Mouse (Mus musculus) cerebellum, adult 2 months (tissue): ENCODE results near the gene Cnot3. TPM values are rescaled to one million over a fixed set of nuclear protein-coding genes. Genes with fewer than 3 reads are reported as not detected.

Experiments used
- DNase-seq, 2 experiments: peaks; one replicate each; pipeline ENCODE4 v3.0.0; 2021
- H3K27ac ChIP-seq: fragments of 200-500 bp; 2 replicates; pipeline ENCODE4 v1.5.1; 2012; ENCODE audit warnings: low read length, control low read depth, inconsistent platforms; ENCODE audit not compliant: insufficient read depth
- H3K27me3 ChIP-seq: fragments of 200-500 bp; 2 replicates; pipeline ENCODE4 v1.6.1; 2012; ENCODE audit warnings: inconsistent platforms, mild to moderate bottlenecking, low read length, moderate library complexity; ENCODE audit not compliant: control insufficient read depth, insufficient read depth
- H3K4me1 ChIP-seq: fragments of 200-500 bp; 2 replicates; pipeline ENCODE4 v1.6.1; 2011; ENCODE audit warnings: low read length; ENCODE audit not compliant: control insufficient read depth, insufficient read depth
- H3K4me3 ChIP-seq: fragments of 200-500 bp; replicated peaks from 2 replicates; pipeline ENCODE3; 2011; ENCODE audit warnings: mild to moderate bottlenecking, low read depth, low read length, control low read depth; ENCODE audit not compliant: insufficient read depth
- CTCF ChIP-seq: fragments of 200-500 bp; IDR thresholded peaks from 2 replicates; pipeline ENCODE4 v1.5.1; 2011; ENCODE audit warnings: low read depth, mild to moderate bottlenecking, control low read depth, low read length, moderate library complexity, borderline replicate concordance; ENCODE audit not compliant: insufficient read depth
- POLR2A ChIP-seq: fragments of 200-500 bp; IDR thresholded peaks from 2 replicates; pipeline ENCODE4 v1.6.1; 2011; ENCODE audit warnings: low read length, control low read depth, borderline replicate concordance; ENCODE audit not compliant: insufficient read depth
- WGBS: fragments of 180-500 bp; shearing (Covaris S2); methylation state at CpG from one replicate; pipeline ENCODE4 v1.1.7; 2018; 5-methylcytosine and 5-hydroxymethylcytosine counted together
- polyA plus RNA-seq: library from polyadenylated mRNA; depleted of rRNA; stranded (reverse); fragments of >200 nt; gene quantifications from 2 replicates; pipeline ENCODE4 v1.2.3, GENCODE M21; 2012

Cnot3 gene
- polyA plus RNA-seq, 1 experiment: 60.9 TPM

- peak overlapping the region; percentile 99 for H3K4me3 ChIP-seq
- no peak overlapping the region for H3K27ac ChIP-seq
- H3K4me1 ChIP-seq: peaks cover 5% of the 10 kb centered on the region
- no peak for TF ChIP-seq POLR2A
- TF ChIP-seq CTCF: no peak
- H3K27me3 ChIP-seq: no peaks in the 10 kb centered on the region
- no peak for DNase-seq
- 48% methylated on average over 3 of the region's 3 CpGs for WGBS
These were observed 14.6 kb upstream of the Cnot3 start for GRCm38 (mm10) chr7:3630478-3630815.

- H3K4me3 ChIP-seq: no peak overlapping the region
- 71% methylated on average over 5 of the region's 5 CpGs for WGBS
- DNase-seq: no peak
- H3K27me3 ChIP-seq: no peaks in the 10 kb centered on the region
- H3K27ac ChIP-seq: no peak overlapping the region
- H3K4me1 ChIP-seq: peaks cover 10% of the 10 kb centered on the region; the same call in 1 of the 2 replicates
- TF ChIP-seq POLR2A (no peak), CTCF (no peak)
These were observed 1.7 kb upstream of the Cnot3 start for GRCm38 (mm10) chr7:3643412-3643811.

GRCm38 (mm10) chr7:3643843-3644242, 1.2 kb upstream of the Cnot3 start:
- Histone ChIP-seq H3K27me3 (no peaks in the 10 kb centered on the region), H3K27ac (no peak overlapping the region), H3K4me1 (peaks cover 10% of the 10 kb centered on the region; the same call in 1 of the 2 replicates), H3K4me3 (peak overlapping the region; percentile 45)
- DNase-seq: no peak
- no peak for TF ChIP-seq CTCF
- no peak for TF ChIP-seq POLR2A
- WGBS: 15% methylated on average over 9 of the region's 9 CpGs

GRCm38 (mm10) chr7:3644348-3644671, 758 bp upstream of the Cnot3 start:
- H3K27me3 ChIP-seq: no peaks in the 10 kb centered on the region
- H3K4me1 ChIP-seq: peaks cover 10% of the 10 kb centered on the region; the same call in 1 of the 2 replicates
- DNase-seq: no peak
- peak overlapping the region; percentile 45 for H3K4me3 ChIP-seq
- no peak overlapping the region for H3K27ac ChIP-seq
- WGBS: 2% methylated on average over 11 of the region's 11 CpGs
- TF ChIP-seq POLR2A (peak; percentile 46; the same call in 1 of the 2 replicates), CTCF (no peak)

GRCm38 (mm10) chr7:3645488-3646025, 489 bp downstream of the Cnot3 start:
- whole genome bisulfite sequencing: under 1% methylated on average over 53 of the region's 58 CpGs
- no peaks in the 10 kb centered on the region for H3K27me3 ChIP-seq
- no peak for TF ChIP-seq POLR2A
- peaks cover 10% of the 10 kb centered on the region; the same call in 1 of the 2 replicates for H3K4me1 ChIP-seq
- H3K27ac ChIP-seq: peak overlapping the region; percentile 84
- peak overlapping the region; percentile 79 for H3K4me3 ChIP-seq
- no peak for DNase-seq

- WGBS: 4% methylated on average over 9 of the region's 9 CpGs
- H3K4me3 ChIP-seq: peak overlapping the region; percentile 79
- no peak overlapping the region for H3K27ac ChIP-seq
- no peaks in the 10 kb centered on the region for H3K27me3 ChIP-seq
- no peak for DNase-seq
- no peak for TF ChIP-seq POLR2A
- TF ChIP-seq CTCF: no peak
- H3K4me1 ChIP-seq: peaks cover 10% of the 10 kb centered on the region; the same call in 1 of the 2 replicates
These were observed 1.1 kb downstream of the Cnot3 start for GRCm38 (mm10) chr7:3646188-3646587.

- TF ChIP-seq POLR2A: no peak
- Histone ChIP-seq H3K27me3 (no peaks in the 10 kb centered on the region), H3K4me3 (peak overlapping the region; percentile 79), H3K27ac (no peak overlapping the region), H3K4me1 (peaks cover 10% of the 10 kb centered on the region; the same call in 1 of the 2 replicates)
- WGBS: 16% methylated on average over 4 of the region's 4 CpGs
- no peak for DNase-seq
These were observed 1.6 kb downstream of the Cnot3 start for GRCm38 (mm10) chr7:3646641-3647040.

GRCm38 (mm10) chr7:3656966-3657365, 11.9 kb downstream of the Cnot3 start:
- no peak for TF ChIP-seq POLR2A
- TF ChIP-seq CTCF: no peak
- Histone ChIP-seq H3K27me3 (no peaks in the 10 kb centered on the region), H3K4me3 (no peak overlapping the region), H3K4me1 (no peaks in the 10 kb centered on the region), H3K27ac (no peak overlapping the region)
- no peak for DNase-seq
- WGBS: 87% methylated on average over 4 of the region's 4 CpGs

GRCm38 (mm10) chr7:3658578-3658977, 13.5 kb downstream of the Cnot3 start:
- Histone ChIP-seq H3K27ac (no peak overlapping the region), H3K4me1 (no peaks in the 10 kb centered on the region), H3K27me3 (no peaks in the 10 kb centered on the region), H3K4me3 (no peak overlapping the region)
- TF ChIP-seq CTCF: no peak
- no peak for TF ChIP-seq POLR2A
- DNase-seq: no peak
- 91% methylated on average over 14 of the region's 14 CpGs for WGBS
